Mouse (Mus musculus): Measurements from ENCODE around the gene Usp44. TPM values are rescaled to one million over a fixed set of nuclear protein-coding genes. Genes with fewer than 3 reads are reported as not detected.

The Usp44 gene
- polyA plus RNA-seq, 1 experiment from 2014 or later = 19.6 TPM

DNA sequence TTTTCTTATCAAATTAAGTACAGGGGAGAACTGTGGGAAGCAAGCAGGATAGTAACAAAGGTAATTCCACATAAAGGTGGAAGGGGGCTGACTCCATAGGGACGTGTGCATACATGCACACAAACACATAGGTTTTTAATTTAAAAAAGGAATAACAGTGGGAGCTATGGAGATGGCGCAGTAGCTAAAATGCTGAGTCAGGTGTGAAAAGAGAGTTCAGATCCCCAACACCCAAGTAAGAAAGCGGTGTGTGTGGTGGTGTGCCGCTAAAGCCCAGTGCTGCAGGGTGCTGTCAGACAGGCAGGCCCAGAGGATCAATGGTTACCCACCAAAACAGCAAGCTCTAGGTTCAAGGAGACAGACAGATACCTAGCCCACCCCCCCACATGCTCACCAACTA is 47.4 kb downstream of the Usp44 start:
- Histone ChIP-seq H3K4me1 (ENCODE audit: control insufficient read depth, insufficient read depth, low read length) (no peaks in the 10 kb centered on the region), H3K36me3 (ENCODE audit: control insufficient read depth, insufficient read depth, low read length) (peaks cover 10% of the 10 kb centered on the region; the same call in 1 of the 2 replicates), H3K4me2 (no peak overlapping the region), H3K27me3 (ENCODE audit: control insufficient read depth, insufficient read depth, low read length) (no peaks in the 10 kb centered on the region), H3K27ac (ENCODE audit: low read depth, low read length) (no peak overlapping the region), H3K4me3 (ENCODE audit: low read depth, low read length) (no peak overlapping the region), H3K9me3 (ENCODE audit: control insufficient read depth, low read length) (no peaks in the 10 kb centered on the region), H3K9ac (ENCODE audit: low read length) (no peak overlapping the region)
- WGBS = 92% methylated on average over 4 of the region's 4 CpGs
- no peak for DNase-seq (ENCODE audit: low spot score, missing footprints)
- no peak for ATAC-seq (ENCODE audit: low FRiP score)

DNA sequence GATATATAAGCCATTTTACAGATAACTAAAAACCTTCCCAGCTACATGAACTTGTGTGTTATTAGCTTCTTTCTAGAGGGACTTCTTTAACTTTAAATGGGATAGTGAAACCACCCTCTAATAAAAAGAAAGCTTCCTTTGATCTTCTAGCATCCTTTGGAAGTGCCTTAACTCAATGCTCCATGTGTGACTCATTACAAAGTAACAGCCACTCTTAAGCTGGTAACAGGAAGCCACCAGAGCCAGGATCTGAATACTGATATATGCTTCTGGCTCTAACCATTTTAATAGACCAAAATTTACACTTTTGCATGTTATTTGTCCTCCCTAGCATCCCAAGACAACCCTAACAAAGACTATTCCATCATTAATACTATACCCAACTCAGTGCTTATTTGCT is 50.6 kb downstream of the Usp44 start:
- Histone ChIP-seq H3K4me3 (ENCODE audit: low read depth, low read length) (no peak overlapping the region), H3K27me3 (ENCODE audit: control insufficient read depth, insufficient read depth, low read length) (no peaks in the 10 kb centered on the region), H3K4me1 (ENCODE audit: control insufficient read depth, insufficient read depth, low read length) (no peaks in the 10 kb centered on the region), H3K4me2 (no peak overlapping the region), H3K36me3 (ENCODE audit: control insufficient read depth, insufficient read depth, low read length) (peaks cover 21% of the 10 kb centered on the region), H3K9ac (ENCODE audit: low read length) (no peak overlapping the region), H3K27ac (ENCODE audit: low read depth, low read length) (no peak overlapping the region), H3K9me3 (ENCODE audit: control insufficient read depth, low read length) (no peaks in the 10 kb centered on the region)
- no peak for DNase-seq (ENCODE audit: low spot score, missing footprints)
- no peak for ATAC-seq (ENCODE audit: low FRiP score)

DNA sequence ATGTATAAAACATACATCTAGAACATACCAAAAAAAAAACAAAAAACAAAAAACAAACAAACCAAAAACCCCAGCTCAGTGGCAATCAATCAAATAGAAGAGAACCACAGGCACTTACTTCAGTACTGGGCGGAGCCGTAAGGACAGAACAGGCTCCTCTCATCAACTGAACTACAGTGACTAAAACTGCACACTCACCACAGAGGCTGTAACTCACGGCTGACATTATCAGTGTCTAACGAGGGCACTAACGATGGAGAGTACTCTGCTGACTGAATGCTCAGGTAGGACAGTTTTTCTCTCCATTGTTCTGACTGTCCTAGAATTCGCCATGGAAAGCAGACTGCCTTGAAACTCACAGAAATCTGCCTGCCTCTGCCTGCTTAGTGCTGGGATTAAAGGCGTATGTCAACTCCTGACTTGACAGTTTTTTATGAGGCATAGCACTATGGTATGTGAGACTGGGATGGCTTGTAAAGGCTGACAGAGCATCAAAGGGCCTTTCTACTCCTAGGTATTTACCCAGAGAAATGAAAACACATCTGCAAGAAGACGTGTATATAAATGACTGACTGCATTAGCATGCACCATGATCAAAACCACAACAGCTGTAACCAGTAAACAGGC is 51.5 kb downstream of the Usp44 start:
- DNase-seq (ENCODE audit: low spot score, missing footprints) = no peak
- Histone ChIP-seq H3K4me1 (ENCODE audit: control insufficient read depth, insufficient read depth, low read length) (0 out of 2 replicates have a peak, but pooled peaks cover under 1% of the 10 kb centered on the region), H3K9me3 (ENCODE audit: control insufficient read depth, low read length) (no peaks in the 10 kb centered on the region), H3K36me3 (ENCODE audit: control insufficient read depth, insufficient read depth, low read length) (peaks cover 22% of the 10 kb centered on the region), H3K4me2 (no peak overlapping the region), H3K4me3 (ENCODE audit: low read depth, low read length) (no peak overlapping the region), H3K9ac (ENCODE audit: low read length) (no peak overlapping the region), H3K27me3 (ENCODE audit: control insufficient read depth, insufficient read depth, low read length) (no peaks in the 10 kb centered on the region), H3K27ac (ENCODE audit: low read depth, low read length) (no peak overlapping the region)
- 90% methylated on average over 8 of the region's 8 CpGs for WGBS
- ATAC-seq (ENCODE audit: low FRiP score) = no peak

DNA sequence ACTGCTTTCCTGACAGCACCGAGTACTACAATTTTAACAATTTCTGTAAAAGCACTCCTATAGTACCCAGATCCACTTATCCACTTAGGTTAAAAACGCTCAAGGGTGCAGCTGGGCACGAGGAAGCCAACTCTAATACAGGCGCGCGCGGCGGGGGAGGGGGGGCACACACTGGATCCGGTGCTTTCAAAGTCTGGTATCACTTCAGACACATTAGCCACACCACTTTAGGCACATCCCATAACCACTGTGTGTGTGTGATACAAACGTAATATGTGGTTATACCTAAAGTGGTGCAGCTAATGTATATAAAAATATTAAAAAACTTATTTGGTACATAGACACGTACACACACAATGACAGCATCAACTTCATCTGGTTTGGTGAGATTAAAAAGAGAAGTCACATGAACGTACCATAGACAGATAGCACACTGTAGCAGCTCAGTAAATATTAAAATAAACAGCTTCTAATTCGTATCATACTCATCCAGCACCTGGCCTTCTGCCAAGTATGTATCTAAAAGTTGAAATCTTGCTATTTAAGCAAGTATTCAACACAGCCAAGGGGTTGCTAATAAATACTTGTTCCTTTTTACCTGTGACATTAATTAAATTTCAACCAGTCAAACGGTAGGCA is 54.6 kb downstream of the Usp44 start:
- no peak overlapping the region for H3K4me2 ChIP-seq
- H3K9me3 ChIP-seq (ENCODE audit: control insufficient read depth, low read length) = no peaks in the 10 kb centered on the region
- no peak overlapping the region for H3K9ac ChIP-seq (ENCODE audit: low read length)
- no peaks in the 10 kb centered on the region for H3K27me3 ChIP-seq (ENCODE audit: control insufficient read depth, insufficient read depth, low read length)
- no peak overlapping the region for H3K4me3 ChIP-seq (ENCODE audit: low read depth, low read length)
- peaks cover 16% of the 10 kb centered on the region for H3K36me3 ChIP-seq (ENCODE audit: control insufficient read depth, insufficient read depth, low read length)
- no peak for DNase-seq (ENCODE audit: low spot score, missing footprints)
- H3K4me1 ChIP-seq (ENCODE audit: control insufficient read depth, insufficient read depth, low read length) = peaks cover 8% of the 10 kb centered on the region
- 94% methylated on average over 14 of the region's 14 CpGs for WGBS
- no peak overlapping the region for H3K27ac ChIP-seq (ENCODE audit: low read depth, low read length)
- ATAC-seq (ENCODE audit: low FRiP score) = no peak

DNA sequence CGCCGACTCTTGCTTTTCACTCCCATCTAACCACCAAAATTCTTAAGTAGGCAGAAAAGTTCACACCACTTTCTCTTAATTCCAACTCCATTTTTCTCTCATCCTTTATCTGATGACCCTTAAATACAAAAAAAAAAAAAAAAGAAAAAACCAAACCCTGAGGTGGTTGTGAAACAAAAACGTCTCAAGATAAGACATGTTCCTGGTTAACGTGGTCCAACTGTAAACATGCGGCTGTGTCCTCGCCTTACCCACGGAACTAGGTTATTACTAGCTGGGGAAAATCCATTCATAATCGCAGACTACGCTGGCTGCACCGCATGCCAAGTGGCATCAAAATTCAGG is 57.2 kb downstream of the Usp44 start:
- Histone ChIP-seq H3K9ac (ENCODE audit: low read length) (peak overlapping the region; percentile 92), H3K27ac (ENCODE audit: low read depth, low read length) (no peak overlapping the region), H3K27me3 (ENCODE audit: control insufficient read depth, insufficient read depth, low read length) (no peaks in the 10 kb centered on the region), H3K4me2 (peak overlapping the region; percentile 89), H3K4me1 (ENCODE audit: control insufficient read depth, insufficient read depth, low read length) (peaks cover 8% of the 10 kb centered on the region), H3K4me3 (ENCODE audit: low read depth, low read length) (peak overlapping the region; percentile 93), H3K9me3 (ENCODE audit: control insufficient read depth, low read length) (no peaks in the 10 kb centered on the region), H3K36me3 (ENCODE audit: control insufficient read depth, insufficient read depth, low read length) (peaks cover 12% of the 10 kb centered on the region)
- DNase-seq (ENCODE audit: low spot score, missing footprints) (no peak), ATAC-seq (ENCODE audit: low FRiP score) (no peak)
- WGBS = 25% methylated on average over 10 of the region's 10 CpGs

DNA sequence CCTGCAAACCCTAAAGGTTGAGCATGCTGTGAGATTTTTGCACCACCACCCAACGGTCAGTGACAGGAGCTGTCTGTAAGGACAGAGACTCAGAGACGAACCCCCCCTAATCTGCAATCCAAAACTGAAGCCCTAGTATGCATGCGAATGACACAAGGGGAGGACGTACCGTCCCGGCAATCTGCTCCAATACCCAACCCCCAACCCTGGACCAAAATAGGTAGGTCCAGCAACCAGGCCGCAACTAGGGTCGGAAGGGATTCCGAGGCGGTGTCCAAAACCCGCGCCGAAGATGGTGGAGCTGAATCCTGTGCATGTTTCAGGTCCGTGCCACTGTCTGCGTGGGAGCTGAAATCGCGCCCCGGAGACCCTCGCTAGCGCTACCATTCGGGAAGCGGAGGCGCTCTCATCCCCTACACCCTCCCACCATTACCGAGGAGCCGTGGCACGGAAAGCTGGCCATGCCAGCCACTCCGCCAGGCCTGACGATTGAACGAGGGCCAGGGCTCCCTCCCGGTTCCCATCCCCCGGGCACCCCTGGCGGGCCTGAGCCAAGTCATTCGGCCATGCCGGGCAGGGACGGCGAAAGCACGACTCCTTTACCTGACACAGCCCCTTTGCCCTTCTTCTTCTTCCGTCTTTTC is 57.7 kb downstream of the Usp44 start:
- Histone ChIP-seq H3K4me2 (peak overlapping the region; percentile 89), H3K4me1 (ENCODE audit: control insufficient read depth, insufficient read depth, low read length) (peaks cover 8% of the 10 kb centered on the region), H3K27me3 (ENCODE audit: control insufficient read depth, insufficient read depth, low read length) (no peaks in the 10 kb centered on the region), H3K36me3 (ENCODE audit: control insufficient read depth, insufficient read depth, low read length) (peaks cover 12% of the 10 kb centered on the region), H3K27ac (ENCODE audit: low read depth, low read length) (peak overlapping the region; percentile 71), H3K4me3 (ENCODE audit: low read depth, low read length) (peak overlapping the region; percentile 93), H3K9me3 (ENCODE audit: control insufficient read depth, low read length) (no peaks in the 10 kb centered on the region), H3K9ac (ENCODE audit: low read length) (peak overlapping the region; percentile 92)
- ATAC-seq (ENCODE audit: low FRiP score) = peak; percentile 75
- DNase-seq (ENCODE audit: low spot score, missing footprints) = no peak
- WGBS = under 1% methylated on average over 38 of the region's 38 CpGs

DNA sequence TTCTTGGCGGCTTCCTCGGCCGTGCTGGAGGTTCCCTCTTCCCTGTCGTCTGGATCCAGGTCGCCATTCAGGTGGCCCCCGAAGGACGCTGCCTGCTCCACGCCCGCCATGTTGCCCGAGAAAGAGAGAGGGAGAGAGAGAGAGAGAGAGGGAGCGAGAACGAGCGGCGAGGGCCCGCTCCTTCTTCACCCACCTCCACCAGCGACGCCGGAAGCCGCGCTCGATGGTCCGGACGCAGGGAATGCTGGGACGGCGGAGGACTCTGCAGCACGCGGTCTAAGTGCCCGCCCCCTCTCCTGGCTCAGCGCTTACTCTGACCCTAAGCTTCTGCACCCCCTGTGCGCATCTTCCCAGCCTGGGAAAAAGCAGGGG is 58.2 kb downstream of the Usp44 start:
- Histone ChIP-seq H3K36me3 (ENCODE audit: control insufficient read depth, insufficient read depth, low read length) (peaks cover 12% of the 10 kb centered on the region), H3K9ac (ENCODE audit: low read length) (peak overlapping the region; percentile 92), H3K9me3 (ENCODE audit: control insufficient read depth, low read length) (no peaks in the 10 kb centered on the region), H3K4me3 (ENCODE audit: low read depth, low read length) (peak overlapping the region; percentile 93), H3K4me2 (peak overlapping the region; percentile 89), H3K27ac (ENCODE audit: low read depth, low read length) (peak overlapping the region; percentile 71), H3K4me1 (ENCODE audit: control insufficient read depth, insufficient read depth, low read length) (peaks cover 8% of the 10 kb centered on the region), H3K27me3 (ENCODE audit: control insufficient read depth, insufficient read depth, low read length) (no peaks in the 10 kb centered on the region)
- WGBS = under 1% methylated on average over 22 of the region's 30 CpGs
- DNase-seq (ENCODE audit: low spot score, missing footprints) (peak; percentile 97), ATAC-seq (ENCODE audit: low FRiP score) (peak; percentile 99)

DNA sequence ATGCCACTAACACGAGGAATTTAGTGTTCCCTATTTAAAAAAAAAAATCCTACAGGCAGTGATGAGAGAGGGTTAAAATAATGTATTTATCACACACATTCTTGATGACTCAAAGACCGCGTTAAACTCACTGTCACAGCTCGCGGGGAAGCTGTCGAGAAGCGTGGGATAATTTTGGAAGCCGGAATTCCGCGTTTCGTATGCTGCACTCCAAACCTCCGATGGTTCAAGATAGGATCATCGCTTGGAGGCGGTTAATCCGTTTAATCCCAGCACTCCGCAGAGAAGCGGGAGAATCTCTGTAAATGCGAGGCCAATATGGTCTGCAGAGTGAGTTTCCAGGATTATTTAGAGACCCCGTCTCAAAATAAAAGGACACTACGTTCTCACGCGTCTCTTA is 58.6 kb downstream of the Usp44 start:
- ATAC-seq (ENCODE audit: low FRiP score) (peak; percentile 33), DNase-seq (ENCODE audit: low spot score, missing footprints) (peak; percentile 97)
- H3K27ac ChIP-seq (ENCODE audit: low read depth, low read length) = peak overlapping the region; percentile 71; the same call in 1 of the 2 replicates
- peak overlapping the region; percentile 93 for H3K4me3 ChIP-seq (ENCODE audit: low read depth, low read length)
- H3K27me3 ChIP-seq (ENCODE audit: control insufficient read depth, insufficient read depth, low read length) = no peaks in the 10 kb centered on the region
- peaks cover 11% of the 10 kb centered on the region for H3K36me3 ChIP-seq (ENCODE audit: control insufficient read depth, insufficient read depth, low read length)
- peak overlapping the region; percentile 89 for H3K4me2 ChIP-seq
- H3K9ac ChIP-seq (ENCODE audit: low read length) = peak overlapping the region; percentile 92
- under 1% methylated on average over 22 of the region's 22 CpGs for WGBS
- H3K4me1 ChIP-seq (ENCODE audit: control insufficient read depth, insufficient read depth, low read length) = peaks cover 8% of the 10 kb centered on the region
- H3K9me3 ChIP-seq (ENCODE audit: control insufficient read depth, low read length) = no peaks in the 10 kb centered on the region

DNA sequence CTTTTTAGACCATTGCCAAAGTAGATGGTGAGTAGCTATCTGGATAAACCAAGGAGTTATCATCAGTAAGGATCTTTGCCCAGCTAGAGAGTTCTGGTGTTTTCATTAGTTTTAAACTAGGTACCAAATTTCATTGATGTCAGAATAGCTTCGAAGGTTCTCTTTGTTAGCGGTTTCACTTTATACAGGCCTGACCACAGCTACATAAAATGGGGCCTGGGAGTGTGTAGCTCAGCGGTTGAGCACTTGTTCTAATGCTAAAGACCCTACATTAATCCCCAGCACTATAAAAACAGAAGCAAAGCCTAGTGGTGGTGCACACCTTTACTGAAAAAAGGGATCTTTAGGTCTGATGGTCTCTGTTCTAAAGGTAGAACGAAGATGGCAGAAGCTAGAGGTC is 59.2 kb downstream of the Usp44 start:
- peak overlapping the region; percentile 89 for H3K4me2 ChIP-seq
- ATAC-seq (ENCODE audit: low FRiP score) (no peak), DNase-seq (ENCODE audit: low spot score, missing footprints) (peak; percentile 88)
- H3K27me3 ChIP-seq (ENCODE audit: control insufficient read depth, insufficient read depth, low read length) = no peaks in the 10 kb centered on the region
- H3K9me3 ChIP-seq (ENCODE audit: control insufficient read depth, low read length) = no peaks in the 10 kb centered on the region
- H3K27ac ChIP-seq (ENCODE audit: low read depth, low read length) = no peak overlapping the region; the same call in 1 of the 2 replicates
- WGBS = 65% methylated on average over 4 of the region's 4 CpGs
- peaks cover 8% of the 10 kb centered on the region for H3K4me1 ChIP-seq (ENCODE audit: control insufficient read depth, insufficient read depth, low read length)
- H3K36me3 ChIP-seq (ENCODE audit: control insufficient read depth, insufficient read depth, low read length) = peaks cover 7% of the 10 kb centered on the region
- peak overlapping the region; percentile 93 for H3K4me3 ChIP-seq (ENCODE audit: low read depth, low read length)
- H3K9ac ChIP-seq (ENCODE audit: low read length) = peak overlapping the region; percentile 92; the same call in 1 of the 2 replicates
